Mouse (Mus musculus): ENCODE data around the gene Col26a1.

GRCm38 (mm10) chr5:136919546-136920301, 36.7 kb upstream of the Col26a1 start:
- no peak for TF ChIP-seq CTCF (IDR thresholded peaks at IDR 0.05; ENCODE audit: insufficient read depth, low read length)
- TF ChIP-seq POLR2A (IDR thresholded peaks at IDR 0.05; ENCODE audit: borderline replicate concordance, extremely low read depth, low read depth, low read length): no peak
